Comparison of ENCODE assay signal across 20 mouse cellular contexts in genomic region chr11:113965214-113965613, GRCm38 (mm10).
DNase-seq lines count a peak whose midpoint lies in the region; ATAC-seq lines count a peak whose summit lies in the region.
"Had no signal": no experiment of that assay in that cellular context is flagged by ENCODE, and none has a peak within 500 bp of the region (broad histone marks: within the 10 kb centered on the region; RNA-seq: fewer than 3 reads in every experiment).

No protein-coding gene starts in this region.

- DNase-seq in frontal cortex, postnatal 14 days (ENCODE audit: low spot score in 2 of 2) = no peak
- peak; percentile 63 for DNase-seq in brain, adult 2 months (ENCODE audit: low read depth, low spot score)
- DNase-seq in telencephalon, adult 2 months (ENCODE audit: low read depth, low spot score) = peak; percentile 27
- no peak for DNase-seq in right cerebral cortex, postnatal 14 days
- DNase-seq: adrenal gland, adult 2 months; adrenal gland, adult 8-10 months; adrenal gland, postnatal 10 days; adrenal gland, postnatal 14 days; adrenal gland, postnatal 25 days; adrenal gland, postnatal 36 days; B cell, adult 2 months; cerebellum, adult 11 months; cerebellum, adult 11-12 months; cerebellum, adult 18-20 months; cerebellum, adult 2 months had no signal

- ATAC-seq in frontal cortex, adult (ENCODE audit: low TSS enrichment) = peak; percentile 82
- ATAC-seq in granulocyte monocyte progenitor cell, adult 5-6 weeks (replicated peaks; ENCODE audit: poor library complexity, severe bottlenecking) = no peak
- ATAC-seq: activated CD4-positive, CD25-positive, alpha-beta regulatory T cell, adult 4 months; CD4-positive, CD25-positive, alpha-beta regulatory T cell, adult 4 months; Patski had no signal

Comparison
In these comparisons a context has a peak if more than half of its experiments do, and no peak if none do; other contexts are left out.
1. DNase-seq: peak in brain, adult 2 months (single experiment) and telencephalon, adult 2 months (single experiment); none in frontal cortex, postnatal 14 days (0 of 2) and right cerebral cortex, postnatal 14 days (single experiment).